Mouse (Mus musculus) liver, adult 2 months (tissue): ENCODE measurements at regions not wholly inside any gene's neighbourhood (a gene's known extent, or its start where the extent isn't known, plus 50 kb on each side); places are given as distances from the start of the nearest gene placed in this dataset.

Experiments used
- CTCF ChIP-seq: fragments of 200-500 bp; IDR thresholded peaks from 2 replicates; pipeline ENCODE4 v1.5.1; 2011; ENCODE audit warnings: low read depth, low read length, control low read depth
- POLR2A ChIP-seq: fragments of 200-500 bp; IDR thresholded peaks from 2 replicates; pipeline ENCODE4 v1.6.1; 2011; ENCODE audit warnings: low read length, control low read depth; ENCODE audit not compliant: insufficient read depth; ENCODE audit errors: extremely low read depth

DNA sequence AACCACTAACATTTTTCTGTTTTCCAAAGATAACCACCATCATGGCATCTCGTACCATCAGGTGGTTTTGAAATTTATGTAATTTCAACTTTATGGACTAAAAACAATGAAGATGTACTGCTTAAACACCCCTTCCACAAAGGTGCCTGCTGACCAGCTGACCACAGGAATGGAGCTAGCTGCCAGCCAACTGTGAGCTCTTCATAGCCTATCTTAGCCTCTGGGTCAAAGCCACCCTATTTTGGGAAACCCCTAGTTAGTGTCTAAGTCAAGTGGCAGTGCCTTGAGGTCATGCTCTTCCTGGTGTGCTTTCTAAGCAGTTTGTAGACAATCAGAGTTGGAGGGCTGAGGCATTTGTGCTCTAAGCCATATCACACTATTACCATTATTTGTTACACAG, 364.8 kb downstream of the Pdgfc start:
- no peak for TF ChIP-seq POLR2A
- no peak for TF ChIP-seq CTCF
